Mouse (Mus musculus): Measurements from ENCODE around the gene Nsun2. TPM values are rescaled to one million over a fixed set of nuclear protein-coding genes. Genes with fewer than 3 reads are reported as not detected.
A peak's percentile ranks its signal among the peaks of the same experiment; 100 is the strongest.

Nsun2 gene
- total RNA-seq, 2 experiments from 2014 or later, result 84.5 to 89.7 TPM

GRCm38 (mm10) chr13:69523444-69524157 lies 9.9 kb upstream of the Nsun2 start:
- intact Hi-C loops (cut with DNase I), result no loop called here
- no peak for DNase-seq

DNA sequence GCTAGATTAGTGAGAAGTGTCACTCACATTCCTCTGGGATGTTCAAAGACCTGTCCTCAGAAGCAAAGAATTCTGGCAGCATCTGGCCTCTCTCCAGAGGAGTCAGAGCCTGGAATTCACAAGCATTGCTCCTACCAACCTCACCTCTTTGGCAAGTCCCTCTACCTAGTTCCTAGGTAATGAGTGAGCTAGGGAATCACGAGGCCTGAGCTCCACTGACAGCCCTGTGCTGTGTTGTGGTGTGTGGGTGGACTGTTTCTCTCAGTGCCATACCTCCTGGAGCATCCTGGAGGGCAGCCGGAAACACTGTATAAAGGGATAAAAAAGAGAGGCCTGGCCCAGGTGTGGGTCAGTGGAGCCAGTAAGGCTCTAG lies 9.4 kb upstream of the Nsun2 start:
- no peak for DNase-seq
- intact Hi-C loops (cut with DNase I), result no loop called here

DNA sequence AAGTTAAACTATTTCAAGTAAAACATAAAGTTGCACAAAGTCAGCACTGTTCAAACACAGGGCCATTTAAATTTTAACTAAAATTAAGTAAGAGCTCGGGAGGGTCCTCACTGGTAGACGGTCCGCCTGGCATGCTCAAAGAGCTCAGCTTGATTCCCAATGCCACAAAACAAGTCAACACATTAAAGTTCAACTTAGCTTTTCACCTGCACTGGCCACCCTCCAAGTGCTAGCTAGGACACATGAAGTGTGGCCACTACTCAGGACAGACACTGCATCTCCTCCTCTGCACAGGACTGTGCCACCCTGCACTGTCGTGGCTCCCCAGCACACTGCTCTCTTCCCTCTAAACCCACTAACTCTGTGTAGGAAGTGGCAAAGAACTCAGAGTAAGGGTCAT lies 7.7 kb upstream of the Nsun2 start:
- DNase-seq, result no peak
- intact Hi-C loops (cut with DNase I), result no loop called here

DNA sequence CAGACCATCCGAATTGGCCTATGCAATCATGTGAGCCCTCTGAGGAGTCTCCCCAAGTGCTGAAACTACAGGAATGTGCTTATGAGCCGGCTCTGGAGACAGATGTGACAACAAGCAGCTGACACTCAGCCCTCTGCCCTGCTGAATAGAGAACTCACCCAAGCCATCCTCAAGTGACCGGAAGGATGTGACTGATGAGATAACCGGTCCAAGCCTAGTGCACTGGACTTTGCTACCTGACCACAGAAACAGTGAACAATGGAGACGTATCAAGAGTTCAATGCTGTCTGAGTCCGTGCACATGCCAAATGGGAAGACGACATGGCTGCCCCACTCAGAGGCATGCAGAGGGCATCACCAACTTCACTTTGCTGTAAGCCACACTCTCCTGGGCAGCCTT lies 5.0 kb upstream of the Nsun2 start:
- no peak for DNase-seq
- intact Hi-C loops (cut with DNase I), result no loop called here

DNA sequence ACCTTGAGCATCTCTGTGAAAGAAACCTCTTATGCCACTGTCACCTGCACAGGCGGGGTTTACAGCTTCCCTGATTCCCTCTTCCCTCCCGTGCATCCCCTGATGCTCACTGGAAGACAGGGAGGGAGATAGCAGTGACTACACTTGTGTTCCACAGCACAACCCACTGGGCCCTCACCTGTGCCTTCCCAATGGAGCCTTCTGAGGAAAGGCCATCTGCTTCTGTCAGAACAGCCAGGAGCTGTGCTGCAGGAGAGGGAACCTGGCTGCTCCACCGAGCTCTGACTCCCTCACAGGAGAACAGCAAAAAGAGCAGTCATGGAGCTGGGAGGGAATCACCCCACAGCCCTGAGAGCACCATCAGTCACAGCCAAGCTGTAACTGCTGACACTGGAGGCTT lies 3.4 kb upstream of the Nsun2 start:
- intact Hi-C loops (cut with DNase I), result no loop called here
- no peak for DNase-seq

GRCm38 (mm10) chr13:69530951-69531350 lies 2.6 kb upstream of the Nsun2 start:
- no peak for DNase-seq
- intact Hi-C loops (cut with DNase I), result no loop called here

DNA sequence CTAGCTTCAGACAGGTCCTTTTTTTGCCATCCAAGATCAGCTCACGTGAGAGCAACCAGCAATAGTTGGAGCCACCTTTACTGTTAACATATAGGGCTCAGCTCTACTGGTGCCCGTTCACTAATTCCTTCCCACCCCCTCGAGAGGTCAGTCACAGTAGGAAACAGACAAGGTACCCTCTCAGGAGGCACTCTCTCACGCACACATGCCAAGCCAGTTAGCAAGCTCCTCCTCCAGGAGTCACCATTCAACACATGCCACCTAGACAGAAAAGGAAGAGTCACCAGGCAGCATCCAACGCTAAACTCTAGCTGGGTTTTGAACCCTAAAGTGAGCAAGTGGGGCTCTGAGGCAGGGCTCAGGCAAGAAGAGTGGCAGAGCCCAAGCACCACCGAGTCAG lies 2.1 kb upstream of the Nsun2 start:
- DNase-seq, result no peak
- intact Hi-C loops (cut with DNase I), result no loop called here

GRCm38 (mm10) chr13:69532101-69532892 lies 1.2 kb upstream of the Nsun2 start:
- intact Hi-C loops (cut with DNase I), result no loop called here
- DNase-seq, result no peak

DNA sequence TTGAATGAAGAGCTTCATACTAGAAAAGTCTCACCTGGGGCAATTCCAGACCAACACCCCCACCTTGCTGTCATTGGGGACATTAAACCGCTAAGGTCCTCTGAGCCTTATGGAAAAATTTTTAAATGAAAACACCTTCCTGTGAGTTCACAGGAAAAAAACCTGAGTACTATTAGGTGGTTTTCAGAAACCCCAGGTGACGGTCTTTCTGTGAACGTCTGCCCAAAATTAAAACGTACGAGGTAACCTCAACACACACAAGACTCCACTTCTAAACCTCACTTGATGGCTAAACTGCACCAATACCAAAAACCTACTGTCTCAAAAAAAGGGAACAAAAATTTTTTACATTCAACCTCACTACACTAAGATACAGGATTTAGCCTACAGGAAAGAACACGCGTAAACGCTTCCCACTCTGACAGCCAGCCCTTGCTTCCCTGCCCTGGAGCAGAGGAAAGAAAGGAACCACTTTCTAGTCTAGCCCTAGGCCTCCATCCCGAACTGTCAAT lies 597 bp upstream of the Nsun2 start:
- intact Hi-C loops (cut with DNase I), result no loop called here

GRCm38 (mm10) chr13:69534334-69534653 lies 748 bp downstream of the Nsun2 start, which contains the start of gene Tent4a:
Gene Tent4a (minus strand): TSS chr13:69534617.
- no peak for DNase-seq
- intact Hi-C loops (cut with DNase I), result no loop called here

More for the DNA sequence above, 597 bp upstream of the Nsun2 start:
- DNase-seq, result no peak

GRCm38 (mm10) chr13:69534654-69535551 lies 1.4 kb downstream of the Nsun2 start:
- intact Hi-C loops (cut with DNase I), result no loop called here
- peak; percentile 99 for DNase-seq

DNA sequence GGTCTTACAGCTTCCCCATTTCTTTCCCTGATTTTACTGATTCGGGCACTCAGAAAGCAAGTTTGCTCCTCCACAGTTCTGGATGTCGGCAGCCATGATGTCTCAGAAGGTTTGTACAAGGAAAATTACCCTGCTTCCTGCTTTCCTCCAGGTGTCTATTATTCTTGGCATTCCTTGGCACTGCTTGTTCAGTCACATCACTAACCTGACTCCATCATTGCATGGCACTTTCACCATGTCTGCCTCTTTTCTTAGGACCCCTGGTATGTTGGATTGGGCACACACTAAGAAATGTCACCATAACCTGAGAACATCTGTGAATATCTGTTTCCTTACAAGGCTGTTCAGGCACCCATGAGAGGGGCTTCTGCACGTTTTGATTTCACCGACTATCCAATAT lies 2.5 kb downstream of the Nsun2 start:
- DNase-seq, result no peak
- intact Hi-C loops (cut with DNase I), result no loop called here

DNA sequence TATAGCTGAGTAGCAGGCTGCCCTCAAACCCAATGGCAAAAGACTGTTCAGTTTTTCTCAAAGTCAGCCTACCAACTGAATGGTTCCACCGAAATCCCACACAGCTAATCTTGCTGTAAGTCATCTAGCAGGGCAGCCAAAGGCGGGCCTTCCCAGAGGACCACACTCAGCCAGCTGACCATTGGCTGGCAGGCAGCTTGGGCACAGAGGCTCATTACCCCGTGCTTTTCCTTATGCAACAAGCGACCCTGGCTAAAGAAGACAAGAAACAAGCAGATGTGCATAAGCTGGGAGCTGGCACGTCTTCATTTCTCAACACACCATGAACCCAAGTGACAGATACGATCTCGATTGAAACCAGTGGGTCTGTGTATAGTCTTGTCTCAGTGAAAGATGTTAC lies 3.8 kb downstream of the Nsun2 start:
- peak; percentile 63 for DNase-seq
- intact Hi-C loops (cut with DNase I), result no loop called here

GRCm38 (mm10) chr13:69538327-69538726 lies 4.8 kb downstream of the Nsun2 start:
- no peak for DNase-seq
- intact Hi-C loops (cut with DNase I), result no loop called here

DNA sequence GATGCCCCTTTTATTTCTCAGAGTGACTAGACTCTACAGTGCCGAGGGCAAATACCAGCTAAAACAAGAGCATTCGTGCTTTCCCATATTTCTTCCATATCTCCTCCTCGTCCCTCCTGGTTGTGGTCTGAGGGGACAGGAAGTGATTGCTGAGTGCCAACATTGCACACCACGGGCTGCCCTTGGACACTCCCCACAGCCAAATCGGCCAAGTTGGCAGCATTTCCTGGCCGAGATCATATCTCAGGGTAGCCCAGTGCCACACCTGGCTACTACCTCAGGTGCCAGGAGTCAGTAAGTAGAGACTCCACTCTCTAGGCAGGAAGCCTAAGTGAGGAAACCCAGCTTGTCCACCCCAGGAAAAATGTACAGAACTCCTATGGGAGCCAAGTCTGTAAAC lies 7.7 kb downstream of the Nsun2 start:
- peak; percentile 40 for DNase-seq
- intact Hi-C loops (cut with DNase I), result no loop called here

DNA sequence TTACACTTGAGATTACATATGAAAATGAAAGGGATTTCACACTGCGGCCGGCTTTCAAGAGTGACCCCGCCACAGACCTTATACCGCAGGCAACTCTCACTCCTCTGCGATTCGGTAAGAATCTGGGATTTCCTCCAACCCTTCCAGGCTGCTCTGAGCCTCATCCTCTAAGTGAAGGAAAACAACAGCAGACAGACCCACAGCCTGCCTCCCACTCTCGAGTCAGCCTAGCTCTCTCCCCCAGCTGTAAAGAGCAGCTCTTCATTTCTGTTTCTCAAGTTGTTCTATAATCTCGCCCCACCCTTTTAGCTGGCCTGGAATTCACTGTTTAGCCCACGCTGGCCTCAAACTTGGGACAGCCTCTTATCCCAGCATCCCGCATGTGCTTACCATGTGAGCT lies 8.2 kb downstream of the Nsun2 start:
- intact Hi-C loops (cut with DNase I), result no loop called here
- no peak for DNase-seq

- intact Hi-C loops (cut with DNase I), result no loop called here
- no peak for DNase-seq
These were observed 9.2 kb downstream of the Nsun2 start for GRCm38 (mm10) chr13:69542571-69543352.

GRCm38 (mm10) chr13:69543595-69543994 lies 10.0 kb downstream of the Nsun2 start:
- no peak for DNase-seq
- intact Hi-C loops (cut with DNase I), result no loop called here

GRCm38 (mm10) chr13:69545019-69545418 lies 11.5 kb downstream of the Nsun2 start:
- intact Hi-C loops (cut with DNase I), result no loop called here
- DNase-seq, result peak; percentile 53

DNA sequence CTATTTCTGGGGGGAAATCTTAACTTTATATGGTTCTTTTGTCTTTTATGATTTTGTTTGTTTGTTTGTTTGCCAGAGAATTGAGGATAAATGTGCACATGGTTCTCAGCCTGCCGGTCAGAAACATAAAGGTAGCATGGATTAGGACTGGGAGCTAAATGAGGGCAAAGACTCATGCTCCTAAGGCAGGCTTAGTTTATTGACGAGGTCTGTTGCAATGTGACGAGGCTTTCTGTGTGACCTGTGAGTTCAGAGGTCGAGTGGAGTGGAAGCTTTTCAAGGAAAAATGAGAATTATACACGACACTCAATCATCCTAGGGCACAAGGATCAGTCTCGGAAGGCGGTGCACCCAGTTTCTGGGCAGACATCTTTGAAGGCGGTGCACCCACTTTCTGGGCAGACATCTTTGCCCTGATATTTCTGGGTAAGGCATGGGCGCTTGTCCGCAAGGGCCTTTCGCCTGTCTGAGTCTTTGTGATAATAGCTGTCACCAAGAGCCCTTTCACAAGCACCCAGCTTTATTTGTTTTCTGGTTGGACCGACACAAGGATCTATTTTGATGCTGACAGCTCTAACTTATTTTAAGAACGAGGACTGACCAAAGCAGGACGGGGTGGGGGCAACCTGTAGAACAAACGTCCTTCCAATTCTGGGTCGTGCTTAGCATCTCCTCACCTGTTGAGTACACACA lies 14.1 kb downstream of the Nsun2 start:
- intact Hi-C loops (cut with DNase I), result no loop called here
- DNase-seq, result no peak
